ENCODE assay signal across 17 mouse cellular contexts in the genomic region with DNA sequence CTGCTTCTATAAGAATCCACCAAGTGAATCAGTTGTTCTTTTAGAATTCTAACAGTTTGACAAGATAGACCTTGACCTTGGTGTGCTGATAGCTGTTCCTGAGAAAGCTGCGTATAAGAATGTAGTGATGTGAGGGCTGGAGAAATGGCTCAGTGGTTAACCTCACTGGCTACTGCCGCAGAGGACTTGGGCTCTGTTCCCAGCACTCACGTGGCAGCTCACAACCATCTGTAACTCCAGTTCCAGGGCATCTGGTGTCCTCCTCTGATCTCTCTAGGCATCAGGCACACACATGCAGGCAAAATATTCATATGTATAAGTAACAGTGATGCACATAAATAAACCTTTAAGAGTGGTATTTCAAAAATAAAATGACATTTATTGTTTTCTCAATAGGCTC. TPM values are rescaled to one million over a fixed set of nuclear protein-coding genes. Genes with fewer than 3 reads are reported as not detected.
"Had no signal": no experiment of that assay in that cellular context is flagged by ENCODE, and none has a peak within 500 bp of the region (broad histone marks: within the 10 kb centered on the region; RNA-seq: fewer than 3 reads in every experiment).

No protein-coding gene starts in this region.

- DNase-seq: kidney, adult 8-10 months; kidney, postnatal 25 days; layer of hippocampus, adult 9-11 months; layer of hippocampus, postnatal 36 days; lung, adult 18-20 months; lung, postnatal 36 days; thymus, adult 18-20 months; thymus, postnatal 14 days had no signal

- H3K4me3 ChIP-seq: limb, embryonic 13.5 days; midbrain, embryonic 15.5 days; neural tube, embryonic 12.5 days had no signal

- ATAC-seq: hindbrain, embryonic 16.5 days; intestine, postnatal 0 days; lung, postnatal 0 days; midbrain, embryonic 15.5 days had no signal

- H3K9me3 ChIP-seq: limb, embryonic 13.5 days; midbrain, embryonic 15.5 days; neural tube, embryonic 12.5 days had no signal

- H3K9ac ChIP-seq: limb, embryonic 13.5 days; midbrain, embryonic 15.5 days; neural tube, embryonic 12.5 days had no signal

- H3K27me3 ChIP-seq: limb, embryonic 13.5 days; midbrain, embryonic 15.5 days; neural tube, embryonic 12.5 days had no signal

- H3K4me2 ChIP-seq: limb, embryonic 13.5 days; midbrain, embryonic 11.5 days; midbrain, embryonic 15.5 days; neural tube, embryonic 12.5 days had no signal

- H3K27ac ChIP-seq: limb, embryonic 13.5 days; midbrain, embryonic 15.5 days; neural tube, embryonic 12.5 days had no signal

- H3K36me3 ChIP-seq: limb, embryonic 13.5 days; midbrain, embryonic 15.5 days; neural tube, embryonic 12.5 days had no signal

RNA-seq across cellular contexts. Expression of gene Vmn1r4, which starts 15.8 kb away (rescaled TPM):
- polyA plus RNA-seq: inflammation-experienced regulatory T-cells, adult 6 months; stomach, embryonic 14.5 days had no signal
